Mouse (Mus musculus) cerebellum, adult 2 months (tissue): ENCODE measurements around the gene Hebp1.

Experiments used
- CTCF ChIP-seq: fragments of 200-500 bp; IDR thresholded peaks from 2 replicates; pipeline ENCODE4 v1.5.1; 2011; ENCODE audit warnings: low read depth, mild to moderate bottlenecking, control low read depth, low read length, moderate library complexity, borderline replicate concordance; ENCODE audit not compliant: insufficient read depth
- POLR2A ChIP-seq: fragments of 200-500 bp; IDR thresholded peaks from 2 replicates; pipeline ENCODE4 v1.6.1; 2011; ENCODE audit warnings: low read length, control low read depth, borderline replicate concordance; ENCODE audit not compliant: insufficient read depth

DNA sequence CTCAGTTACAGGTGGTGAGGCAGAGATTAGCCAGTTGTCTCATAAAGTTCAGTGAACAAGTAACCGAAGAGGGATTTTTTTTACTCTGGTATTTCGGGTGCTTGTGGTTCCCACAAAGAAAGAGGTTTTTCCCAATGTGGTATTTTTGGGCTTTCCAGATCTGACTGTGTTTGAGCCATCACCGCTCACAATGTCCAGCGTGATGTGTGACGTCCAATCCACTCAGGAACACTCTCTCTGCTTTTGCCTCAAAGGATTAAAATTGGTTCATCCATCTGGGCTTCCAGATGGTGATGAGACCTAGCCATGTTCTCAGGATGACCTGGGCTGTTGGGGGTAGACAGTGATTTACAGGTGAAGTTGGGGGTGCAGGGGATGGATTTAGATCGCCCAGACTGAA lies 90.8 kb downstream of the Hebp1 start:
- TF ChIP-seq CTCF (no peak), POLR2A (no peak)
